Mouse (Mus musculus) midbrain, embryonic 14.5 days (tissue): ENCODE measurements around the gene Tex29. TPM values are rescaled to one million over a fixed set of nuclear protein-coding genes. Genes with fewer than 3 reads are reported as not detected.
A peak's percentile ranks its signal among the peaks of the same experiment; 100 is the strongest.

Source experiments
- ATAC-seq: fragments of 200-750 bp; cut with Nextera tagmentation; 2 replicates; pipeline ENCODE4 v1.8.0; 2017; ENCODE audit warnings: moderate number of reproducible peaks, moderate library complexity; ENCODE audit not compliant: low FRiP score, low TSS enrichment
- DNase-seq: peaks from one replicate; pipeline ENCODE4 v3.0.0-alpha.2; 2015
- H3K27ac ChIP-seq: fragments of 300-500 bp; sonication (generic); replicated peaks from 2 replicates; pipeline ENCODE4 v1.5.1; 2014; ENCODE audit warnings: mild to moderate bottlenecking, low read depth, low read length, moderate library complexity
- H3K27me3 ChIP-seq: fragments of 300-500 bp; sonication (generic); 2 replicates; pipeline ENCODE4 v1.6.1; 2014; ENCODE audit warnings: low read length, control low read depth, mixed read lengths; ENCODE audit not compliant: control insufficient read depth, insufficient read depth
- H3K36me3 ChIP-seq: fragments of 300-500 bp; sonication (generic); 2 replicates; pipeline ENCODE4 v1.6.1; 2014; ENCODE audit warnings: low read length, control low read depth; ENCODE audit not compliant: control insufficient read depth, insufficient read depth
- H3K4me1 ChIP-seq: fragments of 300-500 bp; sonication (generic); 2 replicates; pipeline ENCODE4 v1.6.1; 2014; ENCODE audit warnings: mild to moderate bottlenecking, antibody characterized with exemption, low read length, control low read depth; ENCODE audit not compliant: control insufficient read depth, insufficient read depth
- H3K4me2 ChIP-seq: fragments of 300-500 bp; sonication (generic); 2 replicates; pipeline ENCODE4 v1.6.1; 2014; ENCODE audit warnings: mild to moderate bottlenecking, low read length, moderate library complexity
- H3K4me3 ChIP-seq: fragments of 300-500 bp; sonication (generic); replicated peaks from 2 replicates; pipeline ENCODE4 v1.5.1; 2014; ENCODE audit warnings: low read depth, low read length
- H3K9ac ChIP-seq: fragments of 300-500 bp; sonication (generic); replicated peaks from 2 replicates; pipeline ENCODE4 v1.6.1; 2014; ENCODE audit warnings: mild to moderate bottlenecking, low read length, moderate library complexity
- H3K9me3 ChIP-seq: fragments of 300-500 bp; sonication (generic); 2 replicates; pipeline ENCODE4 v1.6.1; 2016; ENCODE audit warnings: low read length, control low read depth, mixed read lengths; ENCODE audit not compliant: control insufficient read depth
- WGBS: fragments of 180-500 bp; shearing (Covaris S2); extraction: QIAGEN DNeasy Blood & Tissue Kit; methylation state at CpG from one replicate; pipeline ENCODE4 v1.1.7; 2014; 5-methylcytosine and 5-hydroxymethylcytosine counted together
- polyA plus RNA-seq: library from polyadenylated mRNA; unstranded; fragments of >200 nt; fragmentation: Nextera tagmentation; extraction: Ambion mirVana; gene quantifications from 2 replicates; pipeline ENCODE4 v1.2.1, GENCODE M21; 2014

Gene Tex29
- polyA plus RNA-seq = not detected in 2 replicates

GRCm38 (mm10) chr8:11840174-11840573, at the start of gene Tex29:
Gene Tex29 (plus strand): TSS chr8:11840474.
- no peak for DNase-seq
- no peak within 1 kb of the TSS for H3K9ac ChIP-seq
- H3K4me3 ChIP-seq = no peak within 1 kb of the TSS
- H3K27me3 ChIP-seq = no peaks in the 10 kb centered on the region
- WGBS = 89% methylated on average over 5 of the region's 5 CpGs
- H3K27ac ChIP-seq = 0 out of 2 replicates have a peak within 1 kb of the TSS, but pooled peaks have one; percentile 27
- no peak within 1 kb of the TSS for H3K4me2 ChIP-seq
- no peak for ATAC-seq
- H3K36me3 ChIP-seq = peaks cover 8% of the 10 kb centered on the region
- H3K9me3 ChIP-seq = no peaks in the 10 kb centered on the region
- peaks cover 25% of the 10 kb centered on the region for H3K4me1 ChIP-seq

DNA sequence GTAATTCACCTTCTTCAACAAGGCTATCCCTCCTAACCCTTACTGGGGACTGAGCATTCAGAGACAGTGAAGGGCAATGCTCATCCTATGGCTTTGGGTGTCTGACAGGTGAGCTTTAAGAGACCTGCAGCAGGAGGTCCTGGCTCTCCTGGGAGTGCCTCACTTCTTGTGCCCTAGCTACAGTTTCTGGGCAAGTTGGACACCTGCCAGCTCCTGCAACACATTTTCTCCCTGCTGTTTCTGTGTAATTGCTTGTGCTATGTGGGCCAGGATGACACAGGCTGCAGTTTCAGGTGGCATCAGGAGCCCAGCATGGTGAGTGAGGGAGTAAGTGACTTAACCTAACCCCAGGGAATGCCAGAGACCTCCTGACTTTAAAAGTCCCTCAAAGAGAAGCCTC, 45.3 kb upstream of the Tex29 start:
- ATAC-seq (no peak), DNase-seq (no peak)
- H3K4me1 ChIP-seq = no peaks in the 10 kb centered on the region
- H3K4me2 ChIP-seq = no peak overlapping the region
- peaks cover 48% of the 10 kb centered on the region for H3K36me3 ChIP-seq
- H3K27me3 ChIP-seq = no peaks in the 10 kb centered on the region
- no peak overlapping the region for H3K9ac ChIP-seq
- H3K4me3 ChIP-seq = no peak overlapping the region
- H3K9me3 ChIP-seq = no peaks in the 10 kb centered on the region
- no peak overlapping the region for H3K27ac ChIP-seq

DNA sequence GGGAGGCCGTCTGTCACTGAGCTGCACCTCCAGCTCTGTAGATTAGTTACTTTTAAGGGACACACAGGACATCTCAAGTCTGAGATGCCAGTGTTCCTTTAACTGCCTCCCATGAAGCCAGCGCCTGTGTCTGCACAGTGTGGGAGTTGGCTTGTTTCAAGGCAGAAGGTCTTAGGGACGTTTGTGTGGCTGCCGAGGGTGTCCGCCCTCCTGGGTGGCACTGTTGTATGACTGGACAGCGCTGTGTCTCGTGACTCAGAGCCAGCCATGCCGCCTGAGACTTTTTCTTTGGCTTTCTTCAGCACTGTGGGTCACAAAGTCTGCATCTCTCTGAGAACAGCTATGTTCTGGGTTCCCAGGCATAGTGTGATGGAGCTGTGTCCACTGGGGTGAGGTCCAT, 43.1 kb upstream of the Tex29 start:
- Histone ChIP-seq H3K27me3 (no peaks in the 10 kb centered on the region), H3K27ac (no peak overlapping the region), H3K4me1 (no peaks in the 10 kb centered on the region), H3K4me3 (no peak overlapping the region), H3K9ac (no peak overlapping the region), H3K36me3 (peaks cover 52% of the 10 kb centered on the region), H3K9me3 (no peaks in the 10 kb centered on the region), H3K4me2 (no peak overlapping the region)
- 83% methylated on average over 8 of the region's 8 CpGs for WGBS
- DNase-seq (no peak), ATAC-seq (no peak)

GRCm38 (mm10) chr8:11797729-11798479, 42.4 kb upstream of the Tex29 start:
- ATAC-seq = no peak
- DNase-seq = peak; percentile 57

GRCm38 (mm10) chr8:11798480-11798867, 41.8 kb upstream of the Tex29 start:
- Histone ChIP-seq H3K27ac (peak overlapping the region; percentile 1; the same call in 1 of the 2 replicates), H3K36me3 (peaks cover 52% of the 10 kb centered on the region), H3K9ac (no peak overlapping the region), H3K27me3 (no peaks in the 10 kb centered on the region), H3K9me3 (no peaks in the 10 kb centered on the region), H3K4me3 (no peak overlapping the region), H3K4me2 (no peak overlapping the region), H3K4me1 (no peaks in the 10 kb centered on the region)
- no peak for DNase-seq
- ATAC-seq = no peak
- WGBS = 92% methylated on average over 4 of the region's 4 CpGs

More at GRCm38 (mm10) chr8:11797729-11798479, 42.4 kb upstream of the Tex29 start:
- Histone ChIP-seq H3K27ac (peak overlapping the region; percentile 1; the same call in 1 of the 2 replicates), H3K27me3 (no peaks in the 10 kb centered on the region), H3K4me1 (no peaks in the 10 kb centered on the region), H3K4me2 (no peak overlapping the region), H3K9me3 (no peaks in the 10 kb centered on the region), H3K36me3 (peaks cover 51% of the 10 kb centered on the region), H3K9ac (no peak overlapping the region), H3K4me3 (no peak overlapping the region)
- WGBS = 81% methylated on average over 14 of the region's 14 CpGs

GRCm38 (mm10) chr8:11799098-11799497, 41.2 kb upstream of the Tex29 start:
- no peak overlapping the region for H3K4me3 ChIP-seq
- no peak overlapping the region for H3K9ac ChIP-seq
- WGBS = 96% methylated on average over 3 of the region's 3 CpGs
- no peaks in the 10 kb centered on the region for H3K4me1 ChIP-seq
- H3K4me2 ChIP-seq = no peak overlapping the region
- H3K27ac ChIP-seq = no peak overlapping the region
- H3K36me3 ChIP-seq = peaks cover 57% of the 10 kb centered on the region
- no peaks in the 10 kb centered on the region for H3K27me3 ChIP-seq
- no peak for DNase-seq
- H3K9me3 ChIP-seq = no peaks in the 10 kb centered on the region
- ATAC-seq = no peak

GRCm38 (mm10) chr8:11800481-11800880, 39.8 kb upstream of the Tex29 start:
- DNase-seq (no peak), ATAC-seq (no peak)
- no peaks in the 10 kb centered on the region for H3K9me3 ChIP-seq
- no peak overlapping the region for H3K9ac ChIP-seq
- WGBS = 93% methylated on average over 7 of the region's 7 CpGs
- no peak overlapping the region for H3K4me3 ChIP-seq
- no peaks in the 10 kb centered on the region for H3K27me3 ChIP-seq
- no peak overlapping the region for H3K27ac ChIP-seq
- no peak overlapping the region for H3K4me2 ChIP-seq
- no peaks in the 10 kb centered on the region for H3K4me1 ChIP-seq
- peaks cover 68% of the 10 kb centered on the region for H3K36me3 ChIP-seq

DNA sequence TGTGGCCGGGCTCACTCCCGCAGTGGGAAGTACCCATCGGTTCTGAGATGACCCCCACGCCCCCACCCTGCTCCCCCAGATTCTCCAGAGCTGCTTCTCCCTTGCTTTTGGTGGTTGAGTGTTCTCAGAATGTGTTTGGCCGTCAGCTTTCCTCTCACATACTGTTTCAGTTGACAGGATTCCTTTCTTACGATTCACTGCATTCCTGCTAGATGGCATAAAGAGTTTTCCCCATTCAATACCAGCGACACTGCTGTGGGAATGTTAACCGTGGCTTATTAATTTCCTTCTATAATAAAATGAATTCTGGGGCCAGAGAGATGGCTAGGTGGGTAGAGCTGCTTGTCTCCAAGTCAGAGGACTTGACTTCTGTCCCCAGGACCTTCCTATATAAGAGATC, 38.7 kb upstream of the Tex29 start:
- H3K36me3 ChIP-seq = peaks cover 72% of the 10 kb centered on the region
- no peak overlapping the region for H3K4me2 ChIP-seq
- H3K4me1 ChIP-seq = no peaks in the 10 kb centered on the region
- H3K27me3 ChIP-seq = no peaks in the 10 kb centered on the region
- H3K9ac ChIP-seq = no peak overlapping the region
- ATAC-seq (no peak), DNase-seq (no peak)
- 47% methylated on average over 8 of the region's 8 CpGs for WGBS
- no peak overlapping the region for H3K27ac ChIP-seq
- H3K9me3 ChIP-seq = no peaks in the 10 kb centered on the region
- H3K4me3 ChIP-seq = no peak overlapping the region

DNA sequence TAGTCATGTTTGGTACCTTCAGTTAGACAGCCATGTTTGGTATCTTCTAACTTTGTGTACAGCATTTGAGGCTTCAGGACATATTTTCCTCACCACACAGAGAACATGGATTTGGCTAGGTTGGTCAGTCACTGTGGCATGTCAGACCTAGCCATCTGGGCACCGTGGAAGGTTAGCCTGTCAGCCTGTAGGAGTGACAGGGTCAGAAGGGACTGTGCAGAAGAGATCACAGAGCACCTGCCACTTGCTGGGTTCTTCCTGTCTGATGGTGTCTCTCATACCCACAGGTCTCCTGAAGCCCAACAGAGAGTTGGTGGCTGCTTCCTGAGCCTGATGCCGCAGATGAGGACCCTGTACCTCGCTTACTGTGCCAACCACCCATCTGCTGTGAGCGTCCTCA, 35.4 kb upstream of the Tex29 start:
- no peak for DNase-seq
- Histone ChIP-seq H3K9me3 (no peaks in the 10 kb centered on the region), H3K27me3 (no peaks in the 10 kb centered on the region), H3K27ac (no peak overlapping the region), H3K36me3 (peaks cover 90% of the 10 kb centered on the region), H3K9ac (no peak overlapping the region), H3K4me1 (no peaks in the 10 kb centered on the region), H3K4me3 (no peak overlapping the region), H3K4me2 (no peak overlapping the region)
- 95% methylated on average over 4 of the region's 4 CpGs for WGBS
- ATAC-seq = no peak
